Mouse (Mus musculus): ENCODE data around the gene Fcgr1.

The Fcgr1 gene

GRCm38 (mm10) chr3:96269511-96270474 is 24.0 kb downstream of the Fcgr1 start, which contains the start of gene Hist2h2bb:
Gene Hist2h2bb, plus strand, starts transcription at chr3:96269752.
- peak; percentile 90 to 94 for DNase-seq

GRCm38 (mm10) chr3:96268776-96269378 is 24.9 kb downstream of the Fcgr1 start:
- DNase-seq: peak; percentile 38 to 60

DNA sequence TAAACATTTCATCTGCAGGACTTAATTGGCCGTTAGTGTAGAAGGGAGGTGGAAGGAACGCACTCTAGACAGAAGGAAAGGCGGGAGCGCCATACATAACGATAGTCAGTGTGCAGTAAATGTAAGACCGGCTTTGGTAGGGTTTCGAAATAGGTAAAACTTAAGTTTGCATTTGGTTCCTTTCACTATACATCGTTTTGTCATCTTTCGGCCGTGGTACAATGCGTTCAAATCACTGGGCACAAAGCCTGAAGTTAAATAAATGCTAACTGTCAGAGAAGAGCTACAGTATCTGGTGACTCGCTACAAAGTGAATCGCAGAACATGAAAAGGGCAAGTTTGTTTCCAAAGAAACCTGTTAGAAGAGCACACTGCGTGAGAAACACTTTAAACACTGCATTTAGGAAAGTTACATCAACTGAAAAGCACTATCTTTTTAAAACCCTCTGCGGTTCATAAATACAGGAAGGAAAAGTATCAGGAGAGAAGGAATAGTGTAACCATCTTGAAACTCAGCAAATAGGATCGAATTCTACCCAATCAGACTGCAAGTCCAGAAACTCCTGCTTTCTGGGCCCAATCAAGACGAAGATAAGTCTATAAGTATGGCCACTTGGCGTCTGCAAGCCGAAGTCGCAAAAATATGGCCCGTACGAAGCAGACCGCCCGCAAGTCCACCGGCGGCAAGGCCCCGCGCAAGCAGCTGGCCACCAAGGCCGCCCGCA is 25.6 kb downstream of the Fcgr1 start, which contains the start of gene Hist2h3b:
Gene Hist2h3b, plus strand, starts transcription at position 604 of the 725 bp plus-strand sequence.
- DNase-seq: peak; percentile 77 to 82

- DNase-seq: no peak
Measured at GRCm38 (mm10) chr3:96267541-96267940, 26.2 kb downstream of the Fcgr1 start.

GRCm38 (mm10) chr3:96266132-96266710 is 27.5 kb downstream of the Fcgr1 start:
- no peak for DNase-seq

GRCm38 (mm10) chr3:96264404-96264949 is 29.3 kb downstream of the Fcgr1 start:
- no peak for DNase-seq

GRCm38 (mm10) chr3:96263558-96264403 is 30.0 kb downstream of the Fcgr1 start:
- DNase-seq: peak; percentile 40 to 63

DNA sequence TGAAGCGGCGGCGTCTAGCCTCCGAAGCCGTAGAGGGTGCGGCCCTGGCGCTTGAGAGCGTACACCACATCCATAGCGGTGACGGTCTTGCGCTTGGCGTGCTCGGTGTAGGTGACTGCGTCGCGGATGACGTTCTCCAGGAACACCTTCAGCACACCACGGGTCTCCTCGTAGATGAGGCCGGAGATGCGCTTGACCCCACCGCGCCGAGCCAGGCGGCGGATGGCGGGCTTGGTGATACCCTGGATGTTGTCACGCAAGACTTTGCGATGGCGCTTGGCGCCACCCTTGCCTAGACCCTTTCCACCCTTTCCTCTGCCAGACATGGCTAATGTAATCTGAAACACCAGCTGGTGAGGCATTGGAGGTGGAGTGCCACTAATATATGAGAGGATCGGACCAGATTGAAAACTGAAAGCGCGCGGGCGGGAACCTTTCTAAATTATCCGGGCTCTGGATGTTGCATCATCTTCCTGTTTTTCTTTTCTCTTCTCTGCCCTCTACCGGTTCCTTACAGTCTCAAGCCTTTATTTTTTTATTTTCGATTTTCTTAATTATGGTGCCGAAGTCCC is 30.7 kb downstream of the Fcgr1 start, which contains the start of gene Hist2h4:
Gene Hist2h4, minus strand, starts transcription at position 333 of the 572 bp plus-strand sequence.
- peak; percentile 95 to 96 for DNase-seq

DNA sequence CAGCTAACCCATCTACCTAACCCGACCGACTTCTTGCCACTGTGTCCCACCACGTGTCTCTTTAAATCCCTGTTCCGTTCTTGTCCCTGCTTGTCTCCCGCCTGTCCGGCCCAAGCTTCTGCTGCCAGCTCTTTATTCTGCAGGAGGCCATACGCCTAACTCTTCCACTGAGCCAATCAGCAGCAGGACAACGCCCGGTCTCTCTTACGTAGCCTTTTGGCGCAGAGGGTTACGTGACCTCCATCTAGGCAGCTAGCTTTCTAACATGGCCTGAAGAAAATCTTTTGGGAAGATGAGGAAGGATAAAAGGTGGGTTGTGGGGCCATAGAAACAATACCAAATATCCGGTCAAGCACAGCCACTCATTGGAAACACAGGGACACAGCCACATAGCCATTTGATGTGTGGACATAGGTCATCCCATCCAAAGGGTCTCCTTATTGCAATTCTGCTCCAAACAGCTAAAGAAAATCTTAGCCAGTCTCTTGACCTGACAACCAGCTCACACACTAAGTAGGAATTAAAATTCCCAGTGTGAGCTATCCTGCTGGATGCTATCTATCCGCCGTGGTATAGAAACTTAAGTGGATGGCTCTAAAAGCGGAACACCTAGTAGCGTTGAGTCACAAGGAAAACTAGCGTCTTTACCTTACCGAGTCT is 31.4 kb downstream of the Fcgr1 start:
- DNase-seq: peak; percentile 85 to 94

- DNase-seq: no peak
Measured at GRCm38 (mm10) chr3:96261623-96262022, 32.1 kb downstream of the Fcgr1 start.

- no peak for DNase-seq
Measured at GRCm38 (mm10) chr3:96260220-96260619, 33.5 kb downstream of the Fcgr1 start.

GRCm38 (mm10) chr3:96257190-96257589 is 36.6 kb downstream of the Fcgr1 start:
- DNase-seq: no peak

DNA sequence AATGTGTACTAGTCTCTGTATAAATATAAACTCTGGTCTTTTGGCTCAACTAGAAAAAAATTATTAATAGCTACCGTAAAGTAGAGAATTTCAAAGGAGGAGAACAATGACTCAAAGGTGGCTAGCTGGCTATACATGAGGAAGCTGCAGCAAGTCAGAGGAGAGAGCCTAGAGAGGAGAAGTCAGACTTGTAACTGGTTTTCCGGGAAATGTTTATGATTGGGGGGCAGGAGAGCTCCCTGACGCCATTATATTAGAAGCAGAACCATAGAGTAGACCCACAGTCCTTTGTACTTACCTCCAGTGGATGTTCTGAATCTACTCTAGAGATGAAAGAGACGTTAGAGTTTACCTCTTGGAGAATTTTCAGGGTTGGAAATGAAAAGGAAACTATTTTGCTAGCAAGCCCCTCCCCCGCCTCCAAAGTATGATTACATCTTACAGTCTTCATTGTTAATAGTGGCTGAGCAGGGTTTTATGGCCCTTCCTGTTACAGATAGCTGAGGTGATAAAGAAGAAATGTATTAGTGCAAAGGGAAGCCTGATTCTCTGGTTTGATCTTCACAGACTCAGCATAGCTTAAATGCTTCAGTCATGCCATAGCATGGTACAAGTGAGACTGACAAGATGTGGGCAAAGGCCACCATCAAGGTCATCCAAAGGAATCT is 37.7 kb downstream of the Fcgr1 start:
- no peak for DNase-seq

- DNase-seq: no peak
Measured at GRCm38 (mm10) chr3:96254683-96255355, 39.0 kb downstream of the Fcgr1 start.

DNA sequence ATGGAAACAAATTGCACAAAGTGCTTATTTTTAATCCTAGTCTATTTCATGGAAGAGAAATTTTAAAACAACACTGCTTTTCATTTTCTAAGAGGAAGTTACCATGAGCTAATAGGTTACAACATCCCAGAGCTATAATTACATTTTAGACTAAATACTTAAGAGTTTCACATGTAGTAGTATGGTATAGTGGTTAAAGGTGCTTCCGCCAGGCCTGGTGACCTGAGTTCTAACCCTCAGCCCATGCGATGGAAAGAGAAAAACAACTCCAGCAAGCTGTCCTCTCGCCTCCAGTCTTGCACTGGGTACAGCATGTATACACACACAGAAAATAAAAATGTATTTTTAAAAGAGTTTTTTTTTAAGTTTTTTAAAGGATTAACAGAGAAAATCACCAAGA is 42.0 kb downstream of the Fcgr1 start:
- no peak for DNase-seq

DNA sequence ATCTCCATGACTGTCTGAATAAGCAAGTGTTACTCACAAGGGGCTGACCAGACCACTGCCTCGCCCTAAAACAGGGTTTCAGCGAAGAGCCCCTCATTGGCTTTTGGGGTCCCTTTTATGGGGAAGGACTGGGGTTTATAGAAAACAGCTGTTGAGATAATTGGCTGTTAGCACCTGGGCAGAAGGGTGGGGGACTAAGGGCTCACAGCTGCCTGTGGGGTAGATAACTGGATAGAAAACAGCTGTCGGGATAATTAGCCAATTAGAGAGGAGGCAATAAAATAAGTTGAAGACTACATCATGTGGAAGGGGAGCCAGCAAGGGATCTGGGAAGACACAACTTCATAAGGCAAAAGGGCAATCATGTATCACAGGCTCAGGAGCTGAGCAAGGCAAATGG is 42.9 kb downstream of the Fcgr1 start:
- no peak for DNase-seq

DNA sequence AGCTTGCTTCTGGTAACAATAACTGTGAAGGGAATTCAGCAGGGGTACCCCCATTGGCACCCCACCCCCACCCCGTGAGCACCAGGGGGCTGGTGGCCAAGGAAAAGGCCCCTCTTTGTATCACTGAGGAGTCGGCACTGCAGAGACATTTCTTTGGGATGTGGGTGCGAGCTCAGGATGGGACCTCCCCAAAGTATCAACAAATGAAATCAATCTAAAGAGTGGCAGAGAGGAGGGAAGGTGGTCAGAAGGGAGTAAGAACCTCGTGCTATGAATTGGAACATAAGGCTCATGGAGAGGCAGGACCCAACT is 44.8 kb downstream of the Fcgr1 start:
- no peak for DNase-seq

DNA sequence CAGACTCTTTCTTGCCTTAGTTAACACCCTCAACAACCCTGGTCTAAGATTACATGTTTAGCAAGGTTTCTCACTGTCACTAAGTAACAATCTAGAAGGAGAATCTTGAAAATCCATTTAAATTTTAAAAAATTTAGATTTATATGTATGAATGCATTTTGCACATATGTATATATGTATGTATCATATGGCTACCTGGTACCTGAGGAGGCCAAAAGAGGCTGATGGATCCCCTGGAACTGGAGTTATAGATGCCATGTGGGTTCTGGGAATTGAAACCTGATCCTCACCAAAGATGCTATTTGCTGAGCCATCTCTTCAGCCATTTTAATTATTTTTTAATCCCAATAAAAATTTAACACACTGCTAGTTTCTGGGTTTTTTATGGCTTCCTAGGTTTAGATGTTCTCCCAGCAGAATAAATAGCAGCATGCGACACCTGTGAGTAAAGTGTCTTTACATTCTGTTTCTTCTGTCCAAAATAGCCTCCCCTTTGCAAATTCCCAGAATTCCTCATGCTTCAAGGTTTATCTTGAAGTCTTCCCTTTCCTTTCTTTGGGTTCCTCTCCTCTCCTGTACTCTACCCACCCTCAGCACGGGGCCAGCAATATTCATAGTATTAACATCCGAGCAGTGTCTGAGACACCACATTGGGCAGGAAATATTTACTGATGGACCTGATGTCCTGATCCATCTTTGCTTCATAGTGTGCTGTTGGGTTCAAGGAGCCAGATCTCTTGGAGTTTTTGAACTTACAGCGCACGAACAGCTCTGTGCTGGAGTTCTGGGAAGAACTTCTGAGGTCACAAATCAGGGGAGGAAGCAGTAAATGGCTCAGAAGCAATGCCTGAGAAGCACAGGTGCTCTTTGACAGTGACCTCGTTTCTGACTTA is 45.4 kb downstream of the Fcgr1 start:
- no peak for DNase-seq

Data from cerebellum, adult 18-20 months (tissue).